Mouse (Mus musculus) cortical plate, adult 2 months (tissue): ENCODE data around the gene Guca1b. TPM values are rescaled to one million over a fixed set of nuclear protein-coding genes. Genes with fewer than 3 reads are reported as not detected.
"Not testable (repeated sequence)": the region's sequence is repeated elsewhere in the genome, so short reads cannot be mapped to it uniquely, and the experiment has no call there.

Source experiments
- H3K27ac ChIP-seq: fragments of 200-500 bp; 2 replicates; pipeline ENCODE4 v1.5.1; 2012; ENCODE audit warnings: low read length, control low read depth, inconsistent platforms; ENCODE audit not compliant: insufficient read depth
- H3K4me1 ChIP-seq: fragments of 200-500 bp; 2 replicates; pipeline ENCODE4 v1.6.1; 2011; ENCODE audit warnings: low read length; ENCODE audit not compliant: control insufficient read depth, insufficient read depth
- H3K4me3 ChIP-seq: fragments of 200-500 bp; 2 replicates; pipeline ENCODE4 v1.5.1; 2011; ENCODE audit warnings: mild to moderate bottlenecking, low read length, control low read depth; ENCODE audit not compliant: insufficient read depth
- CTCF ChIP-seq: fragments of 200-500 bp; IDR thresholded peaks from 2 replicates; pipeline ENCODE4 v1.5.1; 2011; ENCODE audit warnings: mild to moderate bottlenecking, control low read depth, low read length; ENCODE audit not compliant: insufficient read depth; ENCODE audit errors: extremely low read depth
- POLR2A ChIP-seq: fragments of 200-500 bp; IDR thresholded peaks from 2 replicates; pipeline ENCODE4 v1.6.1; 2011; ENCODE audit warnings: mild to moderate bottlenecking, low read length, control low read depth; ENCODE audit not compliant: insufficient read depth; ENCODE audit errors: extremely low read depth
- polyA plus RNA-seq: library from polyadenylated mRNA; depleted of rRNA; stranded (reverse); fragments of >200 nt; gene quantifications from 2 replicates; pipeline ENCODE4 v1.2.3, GENCODE M21; 2012

Gene Guca1b
- polyA plus RNA-seq, 1 experiment = 1.2 TPM

DNA sequence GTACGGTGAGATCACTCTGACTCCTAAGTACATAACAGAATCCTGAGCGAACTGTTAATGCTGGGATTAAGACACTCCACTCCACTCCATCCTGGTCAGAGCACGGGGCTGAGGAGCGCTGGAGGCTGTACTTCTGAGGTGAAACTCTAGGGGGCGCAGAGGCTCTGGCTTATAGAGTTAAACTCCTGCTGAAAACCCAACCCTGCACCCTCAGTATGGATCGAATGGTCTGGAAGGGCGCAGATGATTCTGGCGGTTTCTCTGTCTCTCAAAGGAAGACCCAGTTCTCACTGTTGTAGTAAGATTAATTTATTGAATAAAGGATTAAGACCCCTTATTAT is 23.3 kb downstream of the Guca1b start:
- Histone ChIP-seq H3K4me1 (no peaks in the 10 kb centered on the region), H3K27ac (no peak overlapping the region)
- peak; percentile 52 for TF ChIP-seq CTCF
- no peak for TF ChIP-seq POLR2A

DNA sequence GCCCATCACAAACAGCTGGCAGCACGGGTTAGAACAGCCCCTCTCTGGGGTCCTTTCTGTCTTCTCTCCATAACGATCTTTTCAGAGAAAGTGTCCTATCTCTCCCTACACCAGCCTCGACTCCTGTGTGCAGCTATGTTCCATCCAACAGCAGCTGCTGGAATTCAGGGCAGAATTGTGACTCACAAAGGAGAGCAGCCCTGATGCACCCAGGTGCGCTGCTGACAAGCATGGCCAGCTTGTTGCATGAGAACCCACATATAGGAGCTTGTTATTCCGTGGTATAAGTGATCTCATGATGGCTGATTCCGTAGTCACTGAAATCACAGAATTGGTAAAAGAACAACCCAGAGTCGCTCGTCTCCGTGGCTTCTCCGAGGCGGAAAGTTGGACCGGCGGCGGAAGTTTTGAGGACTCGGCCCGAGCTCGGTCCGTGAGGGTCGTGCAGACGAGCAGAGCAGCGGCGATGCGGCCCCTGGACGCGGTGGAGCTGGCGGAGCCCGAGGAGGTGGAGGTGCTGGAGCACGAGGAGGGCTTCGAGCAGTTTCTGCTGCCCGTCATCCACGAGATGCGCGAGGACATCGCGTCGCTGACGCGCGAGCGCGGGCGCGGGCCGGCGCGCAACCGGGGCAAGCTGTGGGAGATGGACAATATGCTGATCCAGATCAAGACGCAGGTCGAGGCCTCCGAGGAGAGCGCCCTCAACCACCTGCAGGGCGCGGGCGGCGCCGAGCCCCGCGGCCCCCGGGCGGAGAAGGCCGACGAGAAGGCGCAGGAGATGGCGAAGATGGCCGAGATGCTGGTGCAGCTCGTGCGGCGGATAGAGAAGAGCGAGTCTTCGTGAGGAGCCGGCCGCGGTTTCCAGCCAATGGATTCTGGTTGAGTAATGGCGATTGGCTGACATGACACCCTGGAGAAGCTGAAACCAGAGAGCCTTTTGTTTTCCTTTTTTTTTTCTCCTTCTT is 25.0 kb downstream of the Guca1b start:
- not testable (repeated sequence) for H3K4me3 ChIP-seq, H3K4me1 ChIP-seq, H3K27ac ChIP-seq

More for the DNA sequence above, 23.3 kb downstream of the Guca1b start:
- H3K4me3 ChIP-seq = no peak overlapping the region

DNA sequence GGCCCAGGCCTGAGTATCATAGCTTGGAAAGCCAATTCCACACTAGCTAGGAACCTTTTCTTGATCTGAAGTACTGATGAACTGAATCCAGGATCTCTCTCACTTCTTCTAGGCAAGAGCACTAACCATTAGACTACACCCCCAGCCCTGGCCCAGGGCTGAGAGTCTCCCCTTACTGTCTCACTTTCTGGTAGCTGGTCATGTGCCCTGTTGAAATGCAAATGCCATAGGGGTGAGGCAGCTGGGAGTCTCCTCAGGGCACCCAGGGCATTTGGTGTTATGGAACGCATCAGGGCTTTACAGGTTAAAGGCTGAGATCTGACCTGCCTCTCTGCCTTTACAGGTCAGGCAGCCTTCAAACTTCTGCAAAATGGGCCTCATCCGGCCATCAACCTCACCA is 35.0 kb downstream of the Guca1b start:
- Histone ChIP-seq H3K4me1 (no peaks in the 10 kb centered on the region), H3K27ac (no peak overlapping the region), H3K4me3 (no peak overlapping the region)
- TF ChIP-seq POLR2A = no peak
- no peak for TF ChIP-seq CTCF

DNA sequence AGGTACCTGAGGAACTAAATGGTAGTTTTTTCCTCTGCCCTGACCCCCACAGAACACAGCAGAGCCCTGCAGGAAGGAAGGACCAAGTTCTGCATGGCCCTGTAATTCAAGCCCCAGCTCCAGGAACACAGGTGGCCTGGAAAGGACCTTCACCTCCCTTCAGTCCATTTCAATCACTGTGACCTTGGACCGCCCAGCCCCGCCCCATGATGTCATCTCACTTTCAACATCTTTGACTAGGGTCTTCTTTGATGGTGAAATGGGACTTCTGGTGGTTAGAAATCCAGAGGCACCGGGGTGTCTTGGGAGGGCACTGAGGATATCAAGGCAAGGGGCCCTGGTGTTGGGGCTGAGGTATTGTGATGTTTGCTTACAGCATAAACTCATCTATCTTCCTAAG is 36.4 kb downstream of the Guca1b start:
- Histone ChIP-seq H3K4me3 (no peak overlapping the region), H3K27ac (no peak overlapping the region), H3K4me1 (no peaks in the 10 kb centered on the region)
- TF ChIP-seq CTCF (no peak), POLR2A (no peak)

DNA sequence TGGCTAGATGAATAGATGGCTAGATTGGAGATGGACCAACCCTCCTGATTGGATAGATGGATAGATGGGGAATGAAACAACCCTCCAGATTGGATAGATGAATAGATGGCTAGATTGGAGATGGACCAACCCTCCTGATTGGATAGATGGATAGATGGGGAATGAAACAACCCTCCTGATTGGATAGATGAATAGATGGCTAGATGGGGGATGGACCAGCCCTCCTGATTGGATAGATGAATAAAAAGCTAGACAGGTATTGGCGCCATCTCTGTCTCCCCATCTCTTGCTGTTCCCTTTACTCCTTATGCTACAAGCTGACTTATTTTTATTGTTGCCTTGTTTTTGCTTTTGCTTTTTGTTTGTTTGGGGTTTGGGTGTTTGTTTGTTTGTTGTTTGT is 37.4 kb downstream of the Guca1b start:
- H3K27ac ChIP-seq, H3K4me1 ChIP-seq, H3K4me3 ChIP-seq: not testable (repeated sequence)

DNA sequence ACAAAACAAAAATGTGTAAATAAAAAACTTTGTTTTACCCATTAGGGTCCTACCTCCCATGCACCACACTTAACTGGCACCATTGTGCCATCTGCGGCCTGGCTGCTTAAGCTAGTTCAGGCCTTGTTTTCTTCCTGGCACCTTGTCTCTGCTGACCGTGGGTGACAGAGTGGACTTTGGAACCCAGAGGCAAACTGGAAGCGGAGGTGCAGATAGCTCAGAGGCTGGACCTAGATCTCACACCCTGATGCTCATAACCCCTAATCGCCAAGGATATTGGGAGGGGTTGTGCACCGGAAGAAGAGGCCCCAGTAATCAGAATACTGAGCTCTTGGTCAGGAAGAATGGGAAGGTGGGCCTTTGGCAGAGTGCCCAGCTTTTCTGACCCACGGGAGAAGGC is 39.0 kb downstream of the Guca1b start:
- Histone ChIP-seq H3K4me3 (no peak overlapping the region), H3K4me1 (no peaks in the 10 kb centered on the region), H3K27ac (no peak overlapping the region)
- TF ChIP-seq CTCF = no peak
- TF ChIP-seq POLR2A = no peak

DNA sequence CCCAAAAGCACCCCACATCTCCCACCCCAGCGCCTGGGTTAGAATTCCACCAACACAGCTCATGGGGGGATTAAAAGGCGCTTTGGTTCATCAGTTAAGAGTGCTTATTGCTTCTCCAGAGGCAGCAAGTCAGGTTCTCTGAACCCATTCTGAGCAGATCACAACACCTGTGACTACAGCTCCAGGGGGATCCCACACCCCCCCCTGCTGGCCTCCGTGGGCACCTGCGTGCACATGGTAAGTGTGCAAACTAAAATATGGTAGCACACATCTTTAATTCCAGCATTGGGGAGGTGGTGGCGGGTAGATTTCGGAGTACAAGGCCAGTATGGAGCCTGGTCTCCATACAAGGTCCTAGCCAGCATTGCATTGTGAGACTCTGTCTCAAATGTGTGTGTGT is 42.1 kb downstream of the Guca1b start:
- Histone ChIP-seq H3K27ac (no peak overlapping the region), H3K4me1 (no peaks in the 10 kb centered on the region), H3K4me3 (no peak overlapping the region)
- no peak for TF ChIP-seq CTCF
- no peak for TF ChIP-seq POLR2A

DNA sequence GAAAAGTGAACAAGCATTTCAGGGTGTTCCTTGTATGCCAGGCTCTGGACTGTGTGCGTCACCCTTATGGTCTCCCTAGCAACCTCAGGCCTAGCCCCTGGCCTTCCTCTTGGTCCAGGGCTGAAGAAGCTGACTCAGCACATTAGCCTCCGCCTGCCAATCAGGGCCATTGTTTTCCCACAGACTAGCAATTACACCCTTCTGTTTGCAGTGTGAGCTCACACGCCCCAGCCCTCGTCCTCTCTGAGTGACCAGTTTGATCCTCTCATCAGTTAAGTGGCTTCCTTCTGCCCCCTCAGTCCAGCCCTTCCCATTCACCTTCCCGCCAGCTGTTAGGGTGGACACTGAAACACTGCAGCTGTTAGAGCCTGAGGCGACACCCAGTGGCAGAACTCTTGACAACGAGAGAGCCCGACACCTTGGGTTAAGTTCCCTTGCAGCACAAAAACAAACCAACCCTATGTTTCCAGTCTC is 43.7 kb downstream of the Guca1b start:
- no peak overlapping the region for H3K4me3 ChIP-seq
- H3K4me1 ChIP-seq = no peaks in the 10 kb centered on the region
- no peak for TF ChIP-seq POLR2A
- no peak for TF ChIP-seq CTCF
- H3K27ac ChIP-seq = no peak overlapping the region

DNA sequence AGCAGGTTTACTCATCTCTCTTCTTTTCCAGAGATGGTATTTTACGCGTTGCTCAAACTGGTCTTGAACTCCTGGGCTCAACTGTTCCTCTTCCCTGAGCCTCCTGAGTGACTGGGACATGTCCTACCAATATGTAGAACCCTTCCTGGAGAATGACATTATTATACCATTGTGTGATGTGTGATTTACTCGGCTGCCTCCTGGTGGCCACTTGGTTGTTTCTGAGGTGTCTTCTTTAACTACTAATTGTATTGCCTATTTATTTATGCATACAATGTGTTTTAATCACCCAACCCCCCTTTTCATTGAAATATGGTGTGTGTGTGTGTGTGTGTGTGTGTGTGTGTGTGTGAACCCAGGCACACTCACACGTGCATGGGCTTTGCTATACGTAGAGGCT is 45.6 kb downstream of the Guca1b start:
- H3K27ac ChIP-seq = no peak overlapping the region
- no peaks in the 10 kb centered on the region for H3K4me1 ChIP-seq
- no peak for TF ChIP-seq POLR2A
- 0 out of 2 replicates have a peak, but pooled peaks have one; percentile 1 for TF ChIP-seq CTCF
- no peak overlapping the region for H3K4me3 ChIP-seq

DNA sequence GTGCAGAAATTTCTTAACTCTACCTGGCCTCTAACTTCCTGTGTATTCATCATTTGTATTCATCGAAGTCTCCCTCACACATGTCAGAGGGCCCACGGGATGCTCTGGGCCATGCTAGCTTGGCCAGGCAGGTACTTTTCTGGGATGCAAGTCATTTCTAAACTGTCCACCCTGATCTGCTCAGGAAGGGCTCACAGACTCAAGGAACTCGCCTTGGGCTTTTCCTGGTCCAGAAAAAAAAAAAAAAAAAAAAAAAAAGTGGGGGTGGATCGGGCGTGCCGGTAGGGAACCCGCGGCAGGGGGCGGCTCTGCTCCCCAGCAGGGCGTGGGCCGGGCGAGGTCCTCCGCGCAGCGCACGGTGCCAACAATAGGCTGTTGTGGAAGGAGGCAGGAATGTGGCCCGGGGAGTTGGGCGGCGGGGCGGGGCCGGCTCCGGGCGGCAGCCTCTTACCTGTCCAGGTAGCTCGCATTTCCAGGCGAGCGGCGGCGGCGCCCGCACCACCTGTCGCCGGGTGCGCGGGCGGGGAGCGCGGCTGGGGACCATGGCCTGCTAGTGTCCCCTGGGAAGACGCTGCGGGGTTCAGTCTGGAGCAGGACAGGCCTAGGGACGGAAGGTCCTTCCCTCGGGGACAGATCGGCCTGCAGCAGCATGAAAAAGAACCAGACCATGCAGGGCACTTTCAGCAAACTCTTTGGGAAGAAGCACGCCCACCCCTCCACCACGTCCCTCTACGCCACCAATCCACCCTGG is 51.1 kb downstream of the Guca1b start, which contains the start of gene AI661453:
Gene AI661453, plus strand, starts transcription at position 460 of the 751 bp plus-strand sequence.
- Histone ChIP-seq H3K4me3 (peak within 1 kb of the TSS; percentile 29; the same call in 1 of the 2 replicates), H3K4me1 (no peaks in the 10 kb centered on the region), H3K27ac (no peak within 1 kb of the TSS)
- TF ChIP-seq CTCF (no peak), POLR2A (no peak)
